Mouse (Mus musculus) mouse trophoblast stem cell (cell line): Measurements from ENCODE around the gene Gm3045.

Experiments used
- in situ Hi-C, 2 experiments: fragments of 300-500 bp; cut with MseI, MboI; formaldehyde crosslinking; loops; 2 replicates in 1 of 2; 3 replicates in 1 of 2; pipeline ENCODE4 v1.15.1; 2025

Gm3045 gene

DNA sequence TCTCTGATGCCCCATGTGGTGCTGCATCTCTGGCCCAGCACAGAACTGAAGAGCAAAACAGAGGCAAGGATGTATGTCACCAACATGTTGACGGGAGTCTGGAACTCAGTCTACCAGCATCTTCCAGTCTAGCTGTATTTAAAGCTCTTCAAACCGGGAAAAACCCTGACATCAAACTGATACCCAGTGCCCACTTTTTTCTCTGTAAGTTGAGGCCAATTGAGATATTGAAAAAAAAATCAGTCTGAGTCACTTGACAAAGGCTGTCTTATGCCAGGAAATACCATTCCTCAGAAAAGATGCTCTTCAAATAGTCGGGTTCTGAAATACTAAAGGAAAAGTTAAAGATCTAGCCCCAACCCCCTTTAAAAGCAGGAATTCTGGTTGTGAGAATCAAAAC, 55.8 kb downstream of the Gm3045 start, which contains the start of gene Il9:
Gene Il9, minus strand, starts transcription at position 101 of the 400 bp plus-strand sequence.
- in situ Hi-C loops, result loop anchor here in 1 of 2 experiments (25.0 kb wide), 1 partner anchor 780 kb away; no protein-coding TSS in a partner anchor
